Mouse (Mus musculus): ENCODE results near the gene Mapk7. TPM values are rescaled to one million over a fixed set of nuclear protein-coding genes. Genes with fewer than 3 reads are reported as not detected.

Mapk7 gene
- polyA plus RNA-seq, 2 experiments from 2014 or later: 6.1 to 13.4 TPM

DNA sequence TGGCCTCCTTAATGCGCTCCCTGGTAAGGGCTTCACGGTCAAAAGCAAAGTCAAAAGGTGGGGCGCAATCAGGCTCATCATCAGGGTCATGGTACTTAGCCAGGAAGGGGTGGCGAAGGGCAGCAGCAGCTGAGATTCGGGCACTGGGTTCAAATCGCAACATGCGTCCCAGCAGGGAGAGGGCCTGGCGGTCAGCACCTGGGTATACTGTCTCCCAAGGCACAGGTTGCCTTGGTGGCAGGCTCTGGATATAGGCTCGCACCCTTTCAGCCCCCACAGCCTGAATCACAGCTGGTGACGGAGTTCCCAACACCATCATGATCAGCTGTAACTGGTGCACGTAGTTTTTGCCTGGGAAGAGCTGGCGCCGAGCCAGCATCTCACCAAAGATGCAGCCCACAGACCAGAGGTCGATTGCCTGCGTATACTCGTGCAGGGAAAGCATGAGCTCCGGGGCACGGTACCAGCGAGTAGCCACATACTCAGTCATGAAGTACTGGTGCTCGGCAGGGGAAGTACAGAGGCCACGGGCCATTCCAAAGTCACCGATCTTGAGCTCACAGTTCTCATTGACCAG is 3.2 kb downstream of the Mapk7 start:
- no peak for ATAC-seq

DNA sequence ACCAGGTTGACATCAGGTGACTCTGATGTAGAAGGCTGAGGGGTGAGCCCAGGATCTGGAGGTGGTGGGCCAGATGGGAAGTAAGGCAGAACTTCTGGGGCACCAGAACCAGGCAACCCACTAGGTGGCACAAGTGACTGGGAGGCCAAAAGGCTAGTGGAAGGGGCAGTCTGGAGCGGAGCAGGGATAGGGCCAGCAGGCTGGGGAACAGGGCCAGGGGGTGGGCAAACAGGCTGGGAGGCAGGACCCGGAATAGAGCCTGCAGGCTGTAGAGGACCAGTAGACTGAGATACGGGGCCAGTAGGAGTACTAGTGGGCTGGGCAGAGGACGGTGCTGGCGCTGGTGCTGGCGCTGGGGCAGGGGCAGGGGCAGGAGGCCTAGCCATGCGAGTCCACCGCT is 4.3 kb downstream of the Mapk7 start:
- no peak for ATAC-seq

DNA sequence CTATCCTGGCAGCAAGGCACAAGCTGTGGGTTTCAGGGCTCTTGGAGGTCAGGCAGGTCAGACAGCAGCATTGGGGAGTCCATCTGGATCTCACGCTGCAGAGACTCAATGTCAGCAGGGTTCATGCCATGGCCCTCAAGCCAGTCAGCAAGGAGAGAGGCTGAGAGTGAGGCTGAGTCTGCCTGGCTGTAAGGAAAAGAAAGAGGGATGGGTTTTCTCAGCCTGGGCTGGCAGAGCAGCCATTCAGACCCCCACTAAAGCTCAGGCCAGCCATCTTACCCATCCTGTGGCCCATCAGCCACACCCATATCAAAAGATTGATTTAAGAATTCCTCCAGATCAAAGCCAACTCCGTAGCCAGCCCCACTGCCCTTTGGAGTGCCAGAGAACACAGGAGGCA is 5.1 kb downstream of the Mapk7 start:
- no peak for ATAC-seq

DNA sequence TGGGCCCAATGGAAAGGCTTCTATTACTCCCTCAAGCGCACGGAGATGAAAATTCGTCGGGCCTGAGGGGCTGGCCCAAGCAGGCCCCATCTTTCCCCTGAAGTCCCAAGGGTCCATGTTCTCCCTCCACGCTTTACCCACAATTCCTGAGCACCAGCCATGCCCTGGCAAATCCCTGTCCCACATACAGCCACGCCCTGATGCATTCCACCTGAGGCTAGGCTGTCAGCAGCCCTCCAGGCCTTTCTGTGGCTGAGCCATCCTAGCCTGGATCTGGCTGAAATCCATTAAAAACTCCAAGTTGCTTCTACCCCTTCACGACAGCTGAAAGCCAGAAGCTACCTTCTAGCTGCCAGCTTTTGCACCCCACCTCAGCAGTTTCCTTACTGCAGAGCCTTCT is 6.3 kb downstream of the Mapk7 start:
- ATAC-seq: no peak

DNA sequence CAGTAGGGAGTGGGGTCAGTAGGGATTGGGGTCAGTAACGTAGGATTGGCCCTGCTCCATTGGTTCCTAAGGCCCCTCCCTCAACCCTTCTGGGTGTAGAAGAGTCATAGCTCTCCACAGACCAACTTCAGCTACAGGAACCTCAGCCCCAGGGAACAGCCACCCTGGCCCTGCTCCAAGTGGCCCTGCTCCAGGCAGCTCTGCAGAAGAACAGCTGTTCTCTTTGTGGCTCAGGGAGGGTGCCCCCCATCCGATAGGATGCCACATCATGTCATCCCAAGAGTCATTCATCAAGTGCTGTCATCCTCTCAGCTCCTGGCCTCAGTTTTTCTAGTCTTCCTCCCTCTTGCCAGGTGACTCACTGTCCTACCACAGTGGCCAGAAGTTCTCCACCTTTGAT is 6.8 kb downstream of the Mapk7 start:
- ATAC-seq: no peak

DNA sequence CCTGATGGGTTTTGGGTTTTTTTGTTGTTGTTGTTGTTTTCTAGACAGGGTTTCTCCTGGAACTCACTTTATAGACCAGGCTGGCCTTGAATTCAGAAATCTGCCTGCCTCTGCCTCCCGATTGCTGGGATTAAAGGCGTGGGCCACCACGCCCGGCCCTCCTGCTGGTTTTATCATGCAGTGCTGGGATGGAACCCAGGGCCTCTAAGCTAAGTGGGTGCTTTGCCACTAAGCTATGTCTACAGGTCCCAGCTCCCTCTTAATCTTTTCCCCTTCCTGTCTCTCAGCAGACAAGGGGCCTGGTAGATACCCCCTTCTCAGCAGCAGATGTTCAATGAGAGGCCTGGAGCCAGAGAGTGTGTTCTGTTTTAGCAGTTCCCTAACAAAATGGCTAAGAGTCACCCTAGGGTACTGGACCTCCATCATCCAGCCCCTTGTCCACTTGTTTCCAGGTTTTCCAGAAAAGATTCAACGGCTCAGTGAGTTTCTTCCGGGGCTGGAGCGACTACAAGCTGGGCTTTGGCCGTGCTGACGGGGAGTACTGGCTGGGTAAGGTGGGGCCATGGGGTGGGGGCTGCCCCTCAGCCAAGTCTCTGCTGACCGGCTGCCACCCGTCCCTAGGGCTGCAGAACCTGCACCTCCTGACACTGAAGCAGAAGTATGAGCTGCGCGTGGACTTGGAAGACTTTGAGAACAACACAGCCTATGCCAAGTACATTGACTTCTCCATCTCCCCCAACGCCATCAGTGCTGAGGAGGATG is 7.6 kb downstream of the Mapk7 start:
- ATAC-seq: no peak

DNA sequence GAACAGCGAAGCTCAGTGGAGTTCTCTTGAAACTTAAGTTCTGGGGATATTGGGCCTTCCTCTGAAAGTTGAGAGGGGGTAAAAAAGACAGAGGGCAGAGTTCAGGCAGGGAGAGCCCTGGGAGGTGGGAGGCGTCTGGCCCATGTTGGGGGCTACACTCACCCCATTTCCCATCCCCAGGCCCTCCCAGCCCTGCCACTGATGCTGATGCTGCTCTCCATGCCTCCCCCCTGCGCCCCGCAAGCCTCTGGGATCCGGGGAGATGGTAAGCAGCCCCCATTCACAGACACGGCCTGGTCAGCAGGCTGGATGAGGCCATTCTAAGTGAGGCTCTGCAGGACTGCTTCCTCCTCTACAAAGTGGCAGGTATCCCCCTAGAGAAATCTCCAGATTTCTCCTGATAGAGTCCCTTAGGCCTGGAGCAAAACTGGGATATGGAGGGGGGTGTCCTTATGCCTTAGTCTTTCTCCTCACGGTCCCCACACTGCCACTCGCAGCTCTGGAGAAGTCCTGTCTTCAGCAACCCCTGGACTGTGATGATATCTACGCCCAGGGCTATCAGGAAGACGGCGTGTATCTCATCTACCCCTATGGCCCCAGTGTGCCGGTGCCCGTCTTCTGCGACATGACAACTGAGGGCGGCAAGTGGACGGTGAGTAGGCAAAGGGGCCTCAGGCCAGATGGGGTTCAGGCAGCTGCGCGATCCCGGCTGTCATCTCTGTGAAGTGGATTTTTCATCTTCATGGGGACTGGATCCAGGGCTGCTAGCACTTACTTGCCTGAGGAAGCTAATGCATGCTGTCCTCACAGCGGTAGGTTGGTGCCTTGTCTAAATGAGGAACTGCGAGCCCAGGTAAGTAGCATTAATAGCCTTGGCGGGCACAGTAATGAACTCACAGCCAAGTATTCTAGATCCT is 8.4 kb downstream of the Mapk7 start:
- no peak for ATAC-seq

DNA sequence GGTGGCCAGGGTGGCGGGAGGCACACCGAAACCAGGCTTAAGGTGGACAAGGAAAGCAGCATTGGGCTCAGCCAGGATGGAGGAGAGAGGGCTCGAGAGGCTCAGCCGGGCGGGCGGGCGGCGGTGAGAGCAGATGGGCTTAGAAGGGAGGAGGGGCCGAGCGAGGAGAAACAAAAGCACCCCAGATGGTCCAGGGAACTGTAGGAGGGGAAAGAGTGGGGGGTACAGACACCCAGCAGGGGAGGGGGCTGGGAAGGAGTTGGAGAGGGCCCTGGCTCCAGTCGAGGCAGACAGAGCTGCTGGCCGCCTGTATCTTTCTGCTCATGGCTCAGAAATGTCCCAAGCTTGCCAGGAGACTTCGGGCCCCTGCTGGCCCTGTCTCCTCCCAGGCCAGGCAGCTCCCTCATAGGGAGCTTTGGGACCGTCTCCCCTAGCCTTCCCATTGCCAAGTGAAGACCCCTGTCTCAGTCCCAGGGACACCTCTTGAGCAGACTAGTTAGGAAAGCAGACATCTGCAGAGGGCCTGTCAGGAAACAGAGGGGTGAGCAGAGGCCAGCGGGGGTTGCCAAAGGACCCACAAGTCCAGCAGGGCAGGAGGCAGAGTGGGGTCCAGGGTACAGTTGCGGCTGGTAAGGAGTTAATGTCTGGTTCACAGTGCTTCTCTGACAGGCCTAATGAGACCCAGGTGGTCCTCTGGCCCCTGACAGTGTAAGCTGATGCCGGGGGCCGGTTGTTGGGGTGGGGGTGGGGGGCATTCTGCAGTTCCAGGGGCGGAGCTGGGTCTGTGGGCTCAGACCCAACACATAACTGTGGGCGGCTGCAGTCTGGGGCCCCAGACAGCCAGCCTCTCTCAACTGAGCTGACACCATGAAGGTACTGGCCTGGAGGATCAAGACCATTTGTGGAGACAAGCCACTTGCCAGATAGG is 9.3 kb downstream of the Mapk7 start, which contains the start of gene Mfap4:
Mfap4 (plus strand) TSS at position 819 of the 928 bp plus-strand sequence.
- no peak for ATAC-seq

DNA sequence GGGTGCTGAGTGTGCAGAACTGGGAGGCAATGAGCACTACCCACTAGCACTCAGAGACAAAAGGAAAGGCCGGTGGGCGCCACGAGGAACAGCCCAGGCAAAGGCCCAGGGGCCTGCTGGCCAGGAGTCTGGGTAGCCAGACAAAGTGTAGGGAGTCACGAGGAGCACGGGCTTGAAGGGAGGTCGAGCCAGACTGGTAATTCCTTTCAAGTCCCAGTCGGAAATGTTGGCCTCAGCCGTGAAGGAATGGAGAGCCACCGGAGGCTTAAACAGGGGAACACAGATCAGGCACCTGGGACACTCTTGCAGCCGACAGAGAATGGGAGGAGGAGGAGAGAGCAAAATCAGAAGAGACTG is 10.0 kb downstream of the Mapk7 start:
- ATAC-seq: no peak

DNA sequence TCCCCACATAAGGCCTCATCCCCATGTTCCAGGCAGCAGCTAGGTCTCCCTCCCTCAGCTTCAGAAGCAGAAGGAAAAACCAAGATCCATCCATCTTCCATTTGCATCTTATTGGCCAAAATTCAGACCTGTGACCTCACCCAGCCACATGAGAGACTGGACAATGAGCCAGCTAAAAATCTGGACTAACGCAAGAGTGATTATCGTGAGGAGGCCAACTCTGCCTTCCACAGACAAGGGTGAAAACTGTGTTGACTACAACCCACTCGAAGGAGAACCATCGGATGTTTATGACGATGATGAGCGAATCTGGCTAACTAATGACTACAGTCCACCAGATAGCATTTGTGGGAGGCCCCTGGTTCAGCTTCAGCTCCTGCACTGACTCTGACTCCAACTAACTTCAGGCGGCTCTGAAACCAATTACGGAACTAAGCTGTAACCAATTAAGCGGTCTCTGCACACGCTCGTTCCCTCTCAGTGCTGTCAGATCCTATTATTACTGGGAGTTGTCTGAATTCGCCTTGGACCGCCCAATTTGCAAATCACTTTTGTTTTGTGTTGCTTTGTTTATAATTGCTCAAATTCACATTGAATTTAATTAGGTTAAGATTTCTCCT is 10.9 kb downstream of the Mapk7 start:
- no peak for ATAC-seq

DNA sequence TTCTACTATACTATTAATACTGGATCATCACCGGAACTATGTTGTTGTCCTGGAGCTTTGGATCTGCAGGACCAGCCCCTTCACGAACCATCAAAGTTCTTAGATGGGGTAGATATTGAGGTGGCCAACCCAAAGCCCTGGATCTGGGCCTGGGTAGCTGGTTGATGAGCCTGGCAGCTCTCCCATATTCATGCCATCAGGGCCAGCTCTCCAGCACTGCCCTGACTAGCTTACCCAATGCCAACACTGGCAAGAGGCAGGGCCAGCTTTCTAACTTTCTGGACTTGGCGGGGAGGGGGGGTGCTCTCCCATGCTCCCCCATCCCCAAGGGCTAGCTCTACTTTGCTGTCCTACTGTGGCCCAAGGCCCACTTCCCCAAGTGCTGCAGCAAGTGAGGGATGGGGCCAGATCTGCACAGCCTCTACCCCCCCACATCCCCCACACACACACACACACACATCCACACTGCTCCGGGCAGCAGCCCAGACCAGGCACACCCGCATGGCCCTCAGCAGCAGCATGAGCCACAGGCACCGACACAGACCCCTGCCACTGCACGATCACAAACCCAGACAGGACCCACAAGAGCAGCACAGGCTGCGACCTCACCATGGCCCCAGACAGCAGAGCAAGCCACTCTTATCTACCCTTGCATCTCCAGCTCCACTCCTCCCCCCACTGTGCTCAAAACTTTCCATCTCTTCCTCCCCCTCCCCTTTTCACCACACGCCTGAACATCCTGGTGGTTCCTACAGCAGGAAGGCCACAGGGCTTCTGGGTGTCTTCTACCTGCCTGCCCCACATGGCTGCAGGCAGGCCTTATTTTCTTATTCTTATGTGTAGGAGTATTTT is 12.7 kb downstream of the Mapk7 start:
- ATAC-seq: peak; percentile 43

DNA sequence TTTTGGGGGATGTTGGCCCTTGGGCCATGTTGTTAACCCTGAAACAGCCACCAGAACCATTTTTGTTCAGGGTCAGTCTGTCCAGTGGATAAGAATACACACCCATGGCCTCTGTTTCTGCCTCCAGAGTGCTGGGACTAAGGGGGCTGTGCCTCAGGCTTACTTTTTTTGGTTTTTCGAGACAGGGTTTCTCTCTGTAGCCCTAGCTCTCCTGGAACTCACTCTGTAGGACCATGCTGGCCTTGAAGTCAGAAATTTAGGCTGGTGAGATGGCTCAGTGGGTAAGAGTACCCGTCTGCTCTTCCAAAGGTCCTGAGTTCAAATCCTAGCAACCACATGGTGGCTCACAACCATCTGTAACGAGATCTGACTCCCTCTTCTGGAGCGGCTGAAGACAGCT is 15.4 kb downstream of the Mapk7 start:
- no peak for ATAC-seq

DNA sequence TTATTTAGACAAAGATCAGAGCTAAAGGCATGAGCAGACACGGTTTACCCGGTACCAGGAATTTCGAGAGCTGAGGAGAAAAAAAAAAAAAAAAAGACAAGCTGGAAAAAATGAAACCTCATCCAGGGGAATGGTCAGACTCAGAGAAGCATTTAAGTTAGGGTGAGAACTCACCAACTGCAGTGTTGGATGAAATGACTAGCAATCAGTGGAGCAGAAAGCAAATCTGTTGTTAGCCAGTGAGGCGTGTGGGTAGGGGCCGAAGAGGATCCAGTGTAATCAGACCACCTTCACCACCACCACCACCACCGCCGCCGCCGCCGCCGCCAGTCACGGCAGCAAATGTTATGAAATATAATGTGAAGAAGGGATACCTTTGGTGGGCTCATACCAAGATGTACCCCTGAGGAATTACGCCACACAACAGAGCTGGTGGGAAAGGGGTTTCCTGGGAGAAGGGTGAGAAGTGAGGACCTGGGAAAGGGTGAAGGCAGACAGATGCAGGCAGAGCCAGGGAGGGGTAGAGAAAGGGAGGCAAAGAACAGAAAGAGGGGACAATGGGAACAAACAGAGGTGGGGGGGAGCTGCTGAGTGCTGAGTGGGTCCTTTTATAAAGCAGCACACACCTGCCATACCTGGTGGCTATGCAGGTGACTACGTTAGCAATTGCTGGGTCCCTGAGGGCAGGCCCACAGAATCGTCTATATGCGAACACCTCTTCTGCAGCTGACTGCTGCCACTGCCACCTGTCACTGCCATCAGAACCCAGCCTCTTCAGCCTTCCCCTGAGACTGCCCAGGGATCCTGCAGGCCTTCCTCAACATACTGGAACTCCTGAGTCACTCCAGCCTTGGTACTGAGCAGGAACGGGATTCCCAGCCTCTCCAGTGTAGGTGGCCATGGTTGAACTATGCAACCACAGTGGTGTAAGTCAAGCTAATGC is 16.4 kb downstream of the Mapk7 start:
- no peak for ATAC-seq

DNA sequence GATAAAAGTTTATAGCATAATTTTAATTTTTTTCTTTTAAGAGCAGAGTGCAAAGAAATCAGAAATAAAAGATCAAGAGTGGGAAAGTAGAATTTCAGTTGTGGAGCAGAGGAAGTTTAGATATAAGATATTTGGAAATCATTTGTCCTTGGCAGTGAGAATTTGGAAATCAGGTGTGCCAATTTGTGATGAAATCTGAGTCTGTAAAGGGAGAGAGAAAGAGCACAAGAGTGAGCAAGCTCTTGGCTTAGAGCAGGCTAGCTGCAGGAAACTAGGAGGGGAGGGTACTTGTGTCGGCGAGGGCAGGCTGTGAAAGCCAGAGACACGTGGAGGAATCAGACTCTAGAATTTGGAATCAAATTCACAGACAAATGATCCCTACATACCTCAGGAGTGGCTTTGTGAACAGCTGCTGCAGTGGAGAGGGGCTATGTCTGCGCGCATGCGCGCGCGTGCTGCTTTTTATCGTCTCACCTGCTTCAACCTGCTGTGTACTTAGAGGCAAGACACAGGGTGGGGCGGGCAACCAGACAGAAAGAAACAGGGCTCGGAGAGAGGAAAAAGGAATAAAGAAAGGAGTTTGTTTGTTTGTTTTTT is 17.3 kb downstream of the Mapk7 start:
- ATAC-seq: no peak

DNA sequence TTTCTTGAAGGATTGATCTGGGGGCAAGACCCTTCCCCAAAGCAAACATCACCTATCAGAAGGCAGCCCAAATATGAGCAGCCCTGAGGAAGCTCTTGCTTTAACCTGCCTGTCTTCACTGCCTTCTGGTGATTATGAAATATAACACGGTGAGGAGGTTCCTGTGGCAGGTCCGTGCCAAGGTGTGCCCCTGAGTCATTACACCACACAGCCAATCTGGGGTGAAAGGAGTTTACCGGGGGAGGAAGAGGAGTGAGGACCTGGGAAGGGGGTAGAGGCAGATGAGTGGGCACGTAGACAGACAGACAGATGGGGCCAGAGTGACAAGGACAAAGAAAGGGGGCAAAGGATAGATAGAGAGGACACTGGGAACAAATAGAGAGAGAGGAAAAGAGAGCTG is 20.6 kb downstream of the Mapk7 start:
- no peak for ATAC-seq

DNA sequence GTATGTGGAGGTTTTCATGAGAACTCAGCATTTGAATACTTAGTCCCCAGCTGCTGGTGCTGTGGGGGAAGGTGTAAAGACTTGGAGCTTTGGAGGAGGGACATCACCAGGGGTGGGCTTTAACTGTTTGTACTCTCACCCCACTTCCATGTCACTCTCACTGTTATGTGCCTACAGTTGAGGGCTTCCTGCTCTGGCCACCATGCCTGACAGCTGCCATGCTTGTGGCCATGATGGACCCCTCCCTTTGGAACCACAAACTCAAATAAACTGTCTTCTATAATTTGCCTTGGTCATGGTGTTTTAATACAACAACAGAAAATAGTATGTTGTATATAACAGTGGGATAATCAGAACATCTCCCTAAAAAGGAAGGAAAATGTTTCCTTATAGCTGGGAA is 23.3 kb downstream of the Mapk7 start:
- no peak for ATAC-seq

DNA sequence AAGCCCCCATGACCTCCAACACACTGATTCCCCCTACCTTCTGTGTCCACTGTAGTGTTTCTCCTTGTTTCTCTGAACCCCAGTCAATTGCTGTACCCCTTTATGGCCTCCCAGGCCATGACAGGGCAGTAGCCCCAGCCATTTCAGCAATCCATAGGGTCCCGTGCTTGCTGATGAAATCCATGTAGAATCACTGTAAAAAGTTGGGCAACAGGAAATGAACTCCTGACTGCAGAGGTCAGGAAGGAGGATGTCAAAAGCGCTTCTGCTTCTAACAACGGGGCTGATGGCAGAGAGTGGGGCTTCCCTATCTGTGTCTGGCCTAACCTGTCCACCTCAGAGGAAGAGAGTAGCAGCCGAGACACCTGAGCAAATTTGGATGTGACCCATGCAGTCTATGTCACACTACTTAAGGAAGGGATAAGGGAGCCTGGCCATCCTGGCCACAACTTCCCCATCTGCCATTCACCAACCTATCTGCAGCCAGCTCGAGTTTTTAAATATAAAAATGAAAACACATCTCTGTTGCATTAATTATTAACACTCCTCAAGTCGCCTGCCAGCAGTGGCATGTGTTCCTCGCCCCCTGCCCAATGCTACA is 24.8 kb downstream of the Mapk7 start:
- no peak for ATAC-seq

DNA sequence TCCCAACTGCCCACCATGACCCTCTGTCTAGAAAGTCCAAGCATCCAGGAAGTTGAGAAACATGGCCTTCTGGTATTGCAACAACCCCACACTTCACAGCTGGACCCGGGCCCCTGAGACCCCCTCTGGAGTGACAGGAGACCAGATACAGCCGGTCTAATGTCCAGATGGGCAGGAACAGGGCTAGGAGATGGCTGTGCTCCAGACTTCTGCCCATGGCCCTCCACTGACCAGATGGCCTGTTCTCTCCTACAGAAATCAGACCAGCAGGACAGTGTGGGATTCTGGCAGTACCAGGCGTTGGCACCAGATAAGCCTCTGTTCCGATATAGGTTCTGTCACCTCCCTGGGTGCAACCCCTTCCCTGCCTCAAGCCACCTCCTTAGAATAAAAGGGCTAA is 25.7 kb downstream of the Mapk7 start:
- ATAC-seq: no peak

DNA sequence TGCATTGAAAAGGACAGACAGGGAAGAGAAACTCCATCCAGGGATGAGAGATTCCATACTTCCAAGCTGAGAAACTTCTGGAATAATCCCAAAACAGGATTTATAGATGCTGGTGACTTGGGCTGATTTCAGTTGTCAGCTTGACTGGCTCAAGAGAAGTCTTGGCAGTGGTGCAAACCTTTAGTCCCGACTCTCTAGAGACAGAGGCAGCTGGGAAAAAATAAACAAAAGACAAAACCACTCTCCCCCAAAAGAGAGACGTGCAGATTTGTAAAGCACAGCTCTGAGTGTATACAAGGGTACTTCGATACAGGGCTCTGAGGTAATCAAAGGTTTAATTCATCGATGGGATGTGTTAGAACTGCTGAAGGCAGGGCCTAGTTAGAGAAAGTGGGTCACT is 28.8 kb downstream of the Mapk7 start:
- ATAC-seq: no peak
